Mouse (Mus musculus) induced T-regulatory cell, adult 2 months (primary cell): ENCODE measurements around the gene Cfap45.
A peak's percentile ranks its signal among the peaks of the same experiment; 100 is the strongest.

Experiments
- DNase-seq: peaks from one replicate; pipeline ENCODE4 v3.0.0-alpha.2; 2012; ENCODE audit warnings: low read depth

Cfap45 gene

GRCm38 (mm10) chr1:172520576-172521440 is at the start of gene Cfap45:
TSS of gene Cfap45 (plus strand) at chr1:172520801.
- DNase-seq = peak; percentile 97

- DNase-seq = no peak
These were observed 47.7 kb upstream of the Cfap45 start for GRCm38 (mm10) chr1:172472909-172473308.

DNA sequence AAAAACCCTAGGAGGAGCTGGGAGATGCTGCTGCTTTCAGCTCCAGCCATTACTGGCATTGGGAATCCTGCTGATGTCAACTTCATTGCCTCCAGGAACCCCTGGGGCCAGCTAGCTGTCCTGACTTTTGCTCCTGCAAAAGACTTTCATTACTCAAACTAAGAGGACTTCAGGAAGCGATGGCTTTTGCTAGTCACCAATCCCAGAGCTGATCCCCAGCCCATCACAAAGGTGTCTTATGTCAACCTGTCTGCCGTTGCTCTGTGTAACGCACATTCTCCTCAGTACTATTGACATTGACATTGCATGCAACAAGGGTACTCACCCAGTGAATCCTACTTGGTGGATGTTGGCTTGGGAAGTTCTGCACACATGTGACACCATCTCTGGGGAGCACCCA is 46.4 kb upstream of the Cfap45 start:
- DNase-seq = no peak

- DNase-seq = no peak
These were observed 45.4 kb upstream of the Cfap45 start, which contains the start of gene Slamf9 for GRCm38 (mm10) chr1:172475054-172475741. TSS of gene Slamf9 (plus strand) at chr1:172475358.

GRCm38 (mm10) chr1:172478020-172478419 is 42.6 kb upstream of the Cfap45 start:
- DNase-seq = no peak

GRCm38 (mm10) chr1:172480376-172480775 is 40.2 kb upstream of the Cfap45 start:
- no peak for DNase-seq

DNA sequence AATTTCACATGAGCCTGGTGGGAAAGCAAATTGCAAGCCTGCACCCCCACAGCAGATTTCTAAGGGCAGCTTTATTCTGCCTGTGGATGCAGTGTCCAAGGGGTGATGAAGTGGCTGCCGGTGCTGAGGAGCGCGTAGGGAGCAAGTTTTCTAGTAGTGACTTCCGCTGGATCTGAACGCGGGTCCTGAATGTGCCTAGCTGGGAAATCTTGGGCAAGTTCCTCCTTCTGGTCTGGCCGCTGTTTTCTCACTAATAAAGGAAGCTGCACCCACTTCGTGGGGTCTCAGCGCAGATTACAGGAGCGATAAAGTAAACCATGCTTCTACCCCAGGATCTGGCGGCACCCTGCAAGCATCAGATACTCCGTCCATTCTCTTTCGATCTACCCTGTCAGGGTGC is 39.5 kb upstream of the Cfap45 start:
- DNase-seq = no peak

DNA sequence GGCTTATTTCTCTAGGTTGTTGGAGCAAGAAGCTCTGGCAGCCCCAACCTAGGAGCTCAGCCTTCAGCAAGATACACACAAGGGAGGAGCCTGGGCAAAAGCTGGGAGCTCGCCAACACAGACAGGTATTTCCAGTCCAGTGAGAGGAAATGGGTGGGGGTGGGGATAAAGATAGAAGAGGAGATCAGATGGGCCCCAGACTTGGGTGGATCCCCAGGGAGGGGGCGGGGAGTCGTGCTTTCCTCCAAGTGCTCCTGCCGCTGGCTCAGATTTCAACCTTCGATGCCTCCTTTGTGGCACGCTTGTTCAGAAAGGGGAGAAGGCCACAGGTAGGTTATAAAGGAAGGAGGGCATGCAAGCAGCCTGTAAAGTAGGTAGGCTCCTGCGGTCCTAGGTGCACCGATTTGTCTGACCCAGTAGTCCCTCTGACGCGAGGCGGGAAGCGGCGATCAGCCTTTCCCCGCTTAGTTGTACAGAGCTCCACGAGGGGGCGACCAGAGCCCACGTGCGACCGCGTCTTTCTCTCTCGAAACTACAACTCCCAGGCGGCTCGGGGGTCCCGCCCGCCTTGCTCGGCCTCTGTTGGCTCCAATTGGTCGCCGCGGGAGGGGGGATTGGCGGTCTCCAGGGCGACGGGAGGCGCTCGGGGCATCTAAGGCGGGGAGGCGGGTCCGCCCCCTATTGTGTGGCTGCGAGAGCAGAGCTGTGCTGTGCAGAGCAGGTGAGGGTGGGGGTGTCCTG is 38.9 kb upstream of the Cfap45 start, which contains the start of gene Igsf9:
Gene Igsf9, plus strand, starts transcription at position 249 of the 741 bp plus-strand sequence.
- DNase-seq = peak; percentile 81

DNA sequence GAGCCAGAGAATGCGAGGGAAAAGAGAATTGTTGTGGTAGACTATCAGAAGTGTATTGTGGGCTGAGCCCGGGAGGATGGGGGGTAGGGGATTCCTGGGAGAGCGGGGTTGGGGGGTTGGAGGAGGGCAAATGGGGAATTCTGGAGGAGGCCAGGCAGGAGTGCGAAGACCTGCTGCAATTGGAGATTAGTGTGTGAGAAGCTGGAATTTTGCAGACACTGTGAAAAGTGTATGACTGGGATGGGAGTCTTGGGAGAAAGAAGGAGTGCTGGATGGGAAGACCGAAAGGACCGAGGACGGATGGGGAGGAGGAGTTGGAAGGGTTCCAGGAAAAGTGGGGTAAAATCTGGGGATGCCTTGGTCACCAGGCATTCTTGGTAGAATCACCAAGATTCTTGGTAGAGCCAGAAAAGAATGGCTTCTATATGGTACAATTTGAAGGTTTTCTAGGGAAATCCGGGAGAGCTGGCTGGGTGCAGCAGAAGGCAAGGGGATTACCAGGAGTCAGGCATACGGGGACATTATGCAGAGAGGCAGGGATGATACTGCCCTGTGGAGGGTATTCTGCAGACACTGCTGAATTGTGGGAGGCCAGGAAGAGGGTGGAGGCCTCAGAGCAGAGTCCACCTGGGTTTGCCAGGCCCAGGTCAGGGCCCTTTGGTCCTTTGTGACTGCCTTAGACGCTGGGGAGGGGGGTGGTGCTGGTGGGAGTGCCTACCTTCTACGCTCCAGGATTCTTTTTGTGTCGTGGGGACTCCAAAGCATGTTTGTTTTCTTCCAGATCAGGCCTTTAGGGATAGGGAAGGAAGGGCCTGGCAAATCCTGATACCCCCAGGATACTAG is 37.9 kb upstream of the Cfap45 start:
- no peak for DNase-seq

GRCm38 (mm10) chr1:172483361-172483660 is 37.3 kb upstream of the Cfap45 start:
- no peak for DNase-seq

- DNase-seq = no peak
These were observed 36.4 kb upstream of the Cfap45 start for GRCm38 (mm10) chr1:172484236-172484635.

DNA sequence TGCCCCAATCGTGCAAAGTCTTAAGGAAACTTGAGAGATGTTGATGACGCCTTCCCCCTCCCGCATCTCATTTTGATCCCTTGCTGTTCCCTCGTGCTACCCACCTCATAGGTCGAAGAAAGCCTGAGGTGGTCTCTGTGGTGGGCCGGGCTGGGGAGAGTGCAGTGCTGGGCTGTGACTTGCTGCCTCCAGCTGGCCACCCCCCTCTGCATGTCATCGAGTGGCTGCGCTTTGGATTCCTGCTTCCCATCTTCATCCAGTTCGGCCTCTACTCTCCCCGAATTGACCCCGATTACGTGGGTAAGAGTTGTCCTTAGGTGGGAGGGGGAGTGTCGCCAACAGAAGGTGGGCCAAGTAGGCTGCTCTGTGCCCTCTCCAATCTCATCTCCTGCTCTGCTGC is 35.9 kb upstream of the Cfap45 start:
- no peak for DNase-seq

DNA sequence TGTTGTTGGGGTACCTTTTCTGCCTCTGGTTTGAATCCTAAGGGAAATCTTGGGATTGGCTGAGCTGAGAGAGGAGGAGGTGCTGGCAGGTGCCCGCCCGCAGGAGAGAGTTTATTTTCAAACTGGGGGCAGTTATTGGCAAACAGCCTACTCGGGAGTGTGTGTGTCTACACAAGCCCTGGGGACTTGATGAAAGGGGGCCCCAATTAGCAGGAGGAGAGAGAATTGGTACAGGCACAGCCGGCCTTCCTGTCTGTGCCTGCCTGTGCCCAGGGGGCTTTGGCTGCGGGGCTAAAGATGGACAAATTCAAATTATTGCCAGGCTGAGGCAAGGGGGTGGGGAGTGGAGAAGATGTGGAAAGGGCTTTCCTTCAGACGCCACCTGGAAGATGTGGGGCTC is 34.8 kb upstream of the Cfap45 start:
- DNase-seq = no peak

DNA sequence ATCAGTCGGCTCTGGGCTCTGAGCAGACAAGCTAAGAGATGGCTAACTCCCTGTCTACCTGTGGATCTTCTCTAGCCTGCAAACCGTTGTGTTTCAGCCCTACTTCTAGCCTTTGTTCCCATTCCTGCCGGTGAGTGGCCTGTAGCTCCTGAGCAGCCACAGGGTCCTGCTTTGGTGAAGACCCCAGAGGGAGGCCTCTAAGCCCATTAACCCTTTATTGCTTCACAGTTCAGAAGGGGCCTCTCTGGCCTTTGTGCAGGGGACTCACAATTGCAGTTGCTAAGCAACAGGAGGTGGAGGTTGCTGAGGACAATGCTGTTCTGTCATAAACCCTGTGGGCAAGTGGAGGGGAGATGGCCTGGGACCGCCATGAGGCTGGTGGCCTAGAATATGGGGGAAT is 34.4 kb upstream of the Cfap45 start:
- DNase-seq = no peak

- no peak for DNase-seq
These were observed 34.0 kb upstream of the Cfap45 start for GRCm38 (mm10) chr1:172486651-172487050.

GRCm38 (mm10) chr1:172487859-172488258 is 32.7 kb upstream of the Cfap45 start:
- DNase-seq = no peak

DNA sequence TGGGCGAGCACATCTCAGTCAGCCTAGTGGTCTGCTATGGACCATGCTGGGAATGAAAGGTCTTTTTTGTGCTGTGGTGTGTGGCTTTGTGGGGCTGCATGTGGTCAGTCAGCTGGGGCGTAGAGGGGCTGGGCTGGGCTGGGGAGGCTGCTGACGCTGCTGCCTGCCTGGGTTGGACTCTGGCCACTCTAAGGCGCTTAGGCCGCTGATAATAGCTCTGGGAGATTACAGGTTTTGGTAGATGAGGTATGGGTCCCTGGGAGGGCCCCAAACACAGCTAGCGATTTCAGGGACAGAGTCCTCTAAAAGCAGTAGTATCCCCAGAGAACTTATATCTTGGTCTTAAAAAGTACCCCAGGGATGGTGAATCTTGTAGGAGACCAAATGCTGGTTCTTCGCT is 31.8 kb upstream of the Cfap45 start:
- no peak for DNase-seq

DNA sequence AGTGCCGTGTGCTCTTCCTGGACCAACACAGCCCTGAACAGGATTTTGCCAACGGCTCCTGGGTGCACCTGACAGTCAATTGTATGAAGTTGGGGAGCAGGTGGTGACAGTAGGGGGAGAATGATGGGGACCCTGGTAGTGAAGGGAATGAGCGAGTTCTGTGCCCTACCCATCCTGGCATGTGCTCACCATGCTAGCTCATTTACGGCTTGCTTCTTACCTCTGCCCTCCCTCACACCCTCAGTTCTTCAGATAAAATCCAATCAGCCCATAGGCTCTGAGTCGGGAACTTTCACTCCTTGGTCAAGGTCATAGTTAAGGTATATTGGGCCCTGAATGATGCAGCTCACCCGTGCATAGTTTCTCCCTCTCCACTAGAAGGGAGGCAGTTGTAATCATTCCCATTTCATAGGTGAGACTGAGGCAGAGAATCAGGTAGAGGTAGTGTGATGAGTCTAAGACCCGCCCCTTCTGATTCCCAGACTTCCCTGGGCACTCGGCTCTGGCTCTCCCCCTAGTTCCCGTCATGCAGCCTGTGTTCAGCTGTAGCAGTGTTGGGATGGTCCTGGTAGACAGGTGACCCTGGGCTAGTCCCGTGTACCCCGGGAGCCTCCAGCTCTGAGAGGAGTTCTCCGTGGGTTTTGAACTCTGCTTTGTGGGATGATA is 30.9 kb upstream of the Cfap45 start:
- DNase-seq = no peak

GRCm38 (mm10) chr1:172490261-172490661 is 30.3 kb upstream of the Cfap45 start:
- peak; percentile 84 for DNase-seq

- DNase-seq = no peak
These were observed 28.6 kb upstream of the Cfap45 start for GRCm38 (mm10) chr1:172492047-172492446.

DNA sequence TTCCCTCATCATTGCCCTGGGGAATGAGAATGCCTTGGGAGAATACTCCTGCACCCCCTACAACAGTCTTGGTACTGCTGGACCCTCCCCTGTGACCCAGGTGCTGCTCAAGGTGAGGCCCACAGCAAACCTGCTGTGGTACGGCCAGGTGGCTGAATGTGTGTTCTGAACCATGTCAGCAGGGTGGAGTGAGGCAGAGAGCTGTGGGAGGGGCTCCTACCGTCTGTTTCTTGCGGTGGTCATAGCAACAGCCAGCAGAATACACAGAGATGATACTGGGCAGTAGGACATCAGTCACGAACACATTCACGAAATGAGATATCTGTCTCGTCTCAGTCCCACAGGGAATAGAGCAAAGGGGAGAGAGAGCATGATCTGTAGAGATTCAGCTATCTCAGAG is 27.1 kb upstream of the Cfap45 start:
- DNase-seq = no peak
